Mouse (Mus musculus) mouse trophoblast stem cell (cell line): ENCODE measurements at regions not wholly inside any gene's neighbourhood (a gene's known extent, or its start where the extent isn't known, plus 50 kb on each side); places are given as distances from the start of the nearest gene placed in this dataset.
"Not testable (repeated sequence)": the region's sequence is repeated elsewhere in the genome, so short reads cannot be mapped to it uniquely, and the experiment has no call there.

Experiments used
- in situ Hi-C, 2 experiments: fragments of 300-500 bp; cut with MseI, MboI; formaldehyde crosslinking; loops; 2 replicates in 1 of 2; 3 replicates in 1 of 2; pipeline ENCODE4 v1.15.1; 2025

GRCm38 (mm10) chr3:36387431-36387830 is 88.3 kb downstream of the Anxa5 start:
- in situ Hi-C loops: no loop called here

GRCm38 (mm10) chr3:36383438-36383945 is 92.2 kb downstream of the Anxa5 start:
- in situ Hi-C loops: no loop called here

GRCm38 (mm10) chr3:36381621-36382193 is 94.0 kb downstream of the Anxa5 start:
- in situ Hi-C loops: no loop called here

GRCm38 (mm10) chr3:36375722-36376121 is 100.0 kb downstream of the Anxa5 start:
- in situ Hi-C loops: no loop called here

GRCm38 (mm10) chr3:36374939-36375338 is 100.8 kb downstream of the Anxa5 start:
- in situ Hi-C loops: no loop called here

- in situ Hi-C loops: no loop called here
Measured at GRCm38 (mm10) chr3:36360933-36361332, 114.8 kb downstream of the Anxa5 start.

GRCm38 (mm10) chr3:36354201-36354600 is 121.5 kb downstream of the Anxa5 start:
- in situ Hi-C loops: not testable (repeated sequence)

GRCm38 (mm10) chr3:36352032-36352742 is 123.5 kb downstream of the Anxa5 start:
- in situ Hi-C loops: no loop called here

GRCm38 (mm10) chr3:36349073-36349472 is 126.6 kb downstream of the Anxa5 start:
- in situ Hi-C loops: no loop called here

GRCm38 (mm10) chr3:36340889-36341533 is 118.9 kb upstream of the Qrfpr start:
- in situ Hi-C loops: no loop called here

GRCm38 (mm10) chr3:36339656-36340055 is 117.5 kb upstream of the Qrfpr start:
- in situ Hi-C loops: loop anchor here in 1 of 2 experiments (10.0 kb wide), 1 partner anchor 155 kb away; no protein-coding TSS in a partner anchor

- in situ Hi-C loops: loop anchor here in 1 of 2 experiments (10.0 kb wide), 1 partner anchor 161 kb away; no protein-coding TSS in a partner anchor
Measured at GRCm38 (mm10) chr3:36334279-36334678, 112.2 kb upstream of the Qrfpr start.

- in situ Hi-C loops: loop anchor here in 1 of 2 experiments (10.0 kb wide), 1 partner anchor 163 kb away; no protein-coding TSS in a partner anchor
Measured at GRCm38 (mm10) chr3:36332016-36332415, 109.9 kb upstream of the Qrfpr start.

- in situ Hi-C loops: loop anchor here in 1 of 2 experiments (10.0 kb wide), 1 partner anchor 164 kb away; no protein-coding TSS in a partner anchor
Measured at GRCm38 (mm10) chr3:36330656-36331055, 108.5 kb upstream of the Qrfpr start.

GRCm38 (mm10) chr3:36329631-36330030 is 107.5 kb upstream of the Qrfpr start:
- in situ Hi-C loops: loop anchor here in 1 of 2 experiments (10.0 kb wide), 2 partner anchors 125 to 165 kb away; no protein-coding TSS in a partner anchor

- in situ Hi-C loops: loop anchor here in 1 of 2 experiments (10.0 kb wide), 1 partner anchor 124 kb away; no protein-coding TSS in a partner anchor
Measured at GRCm38 (mm10) chr3:36328927-36329326, 106.8 kb upstream of the Qrfpr start.

- in situ Hi-C loops: no loop called here
Measured at GRCm38 (mm10) chr3:36318635-36319034, 96.5 kb upstream of the Qrfpr start.

- in situ Hi-C loops: no loop called here
Measured at GRCm38 (mm10) chr3:36311337-36311736, 89.2 kb upstream of the Qrfpr start.

GRCm38 (mm10) chr3:36310642-36311267 is 88.6 kb upstream of the Qrfpr start:
- in situ Hi-C loops: no loop called here

GRCm38 (mm10) chr3:36296792-36297191 is 74.7 kb upstream of the Qrfpr start:
- in situ Hi-C loops: no loop called here

GRCm38 (mm10) chr3:36291971-36292370 is 69.9 kb upstream of the Qrfpr start:
- in situ Hi-C loops: no loop called here

GRCm38 (mm10) chr3:36284066-36284465 is 62.0 kb upstream of the Qrfpr start:
- in situ Hi-C loops: no loop called here
